Mouse (Mus musculus): ENCODE results near the gene Ctu2. TPM values are rescaled to one million over a fixed set of nuclear protein-coding genes. Genes with fewer than 3 reads are reported as not detected.
A peak's percentile ranks its signal among the peaks of the same experiment; 100 is the strongest.

Ctu2 gene
- polyA plus RNA-seq, 1 experiment = 20.8 TPM

DNA sequence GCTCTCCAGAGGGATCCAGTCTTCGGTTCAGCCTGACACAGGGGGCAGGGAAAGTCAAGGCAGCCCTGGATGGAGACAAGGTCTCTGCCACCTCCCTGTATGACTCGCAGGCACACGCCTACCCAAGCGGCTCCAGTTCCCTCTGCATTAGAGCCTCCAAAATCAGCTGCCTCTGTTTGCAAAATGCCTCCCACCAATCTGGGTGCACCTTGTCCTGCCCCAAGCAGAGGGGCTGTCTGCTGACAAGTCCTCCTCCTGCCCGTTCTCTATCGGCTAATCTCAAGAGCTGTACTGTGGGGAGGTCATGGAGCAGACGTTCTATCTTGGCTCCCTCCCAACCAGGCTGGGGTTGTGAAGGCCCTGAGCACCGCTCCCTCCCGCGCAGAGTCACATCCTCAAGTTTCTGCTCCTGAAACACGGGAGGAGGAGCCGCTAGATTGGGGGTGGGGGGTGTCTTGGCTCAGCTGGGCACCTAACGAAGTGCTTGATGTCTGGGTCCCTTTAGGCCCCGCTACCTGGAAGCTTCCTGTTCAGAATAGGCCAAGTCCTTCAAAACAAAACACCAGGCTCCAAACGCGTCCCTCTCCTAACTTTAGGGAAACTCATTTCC lies 887 bp upstream of the Ctu2 start:
- DNase-seq (ENCODE audit: low read depth, low spot score) = no peak
- WGBS = 2% methylated on average over 16 of the region's 16 CpGs

DNA sequence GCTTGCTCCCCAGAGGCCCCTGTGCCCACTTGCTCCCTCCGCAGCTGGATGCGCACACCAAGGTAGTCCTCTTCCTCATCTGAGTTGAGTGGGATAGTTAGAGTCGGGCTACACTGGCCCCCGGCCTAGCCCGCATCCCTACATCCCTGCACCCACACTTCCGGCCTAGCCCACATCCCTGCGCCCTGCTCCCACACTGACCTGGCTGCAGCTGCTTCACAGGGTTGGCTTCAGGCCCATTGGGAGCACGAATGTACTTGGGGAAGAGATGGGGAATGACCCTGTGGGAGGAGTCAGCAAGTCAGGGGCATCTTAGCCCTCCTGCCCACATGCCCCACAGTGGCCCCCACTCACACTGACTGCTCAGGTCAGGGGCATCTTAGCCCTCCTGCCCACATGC lies 6.5 kb downstream of the Ctu2 start:
- no peak for DNase-seq (ENCODE audit: low read depth, low spot score)
- 90% methylated on average over 8 of the region's 8 CpGs for WGBS

DNA sequence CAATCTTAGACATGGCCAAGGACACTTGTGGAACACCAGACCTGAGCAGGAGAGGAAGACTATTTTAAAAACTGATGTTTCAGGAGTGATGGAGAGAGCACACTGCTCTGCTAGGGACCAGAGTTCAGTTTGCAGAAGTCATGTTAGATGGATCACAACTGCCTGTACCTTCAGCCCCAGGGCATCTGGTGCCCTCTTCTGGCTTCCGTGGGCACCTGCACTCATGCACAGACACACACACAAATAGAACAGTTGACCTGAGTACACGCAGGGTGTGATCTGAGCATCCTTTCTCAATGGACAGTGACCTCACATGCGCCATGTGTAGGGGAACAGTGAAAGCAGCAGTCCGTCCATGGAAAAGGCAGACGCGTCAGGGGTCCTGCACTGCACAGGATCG lies 7.9 kb downstream of the Ctu2 start:
- no peak for DNase-seq (ENCODE audit: low read depth, low spot score)
- WGBS = 96% methylated on average over 7 of the region's 7 CpGs

DNA sequence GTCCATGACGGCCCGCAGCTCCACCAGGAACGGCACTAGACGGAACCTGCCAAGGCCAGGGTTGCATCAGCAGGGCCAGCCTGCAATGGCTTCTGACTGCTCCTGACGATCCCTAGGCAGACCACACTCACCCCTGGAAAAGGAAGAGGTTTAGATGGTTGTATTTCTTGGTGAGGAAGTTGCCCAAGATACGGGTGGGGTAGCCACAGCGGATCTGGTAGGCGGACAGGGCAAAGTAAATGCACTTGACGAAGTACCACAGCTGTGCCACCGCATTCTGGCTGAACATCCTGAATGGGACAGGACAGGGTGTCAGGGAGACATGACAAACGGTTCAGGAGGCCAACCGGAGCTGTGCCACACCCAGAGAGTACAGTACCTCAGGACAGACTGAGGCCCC lies 8.9 kb downstream of the Ctu2 start:
- DNase-seq (ENCODE audit: low read depth, low spot score) = no peak
- WGBS = 73% methylated on average over 12 of the region's 12 CpGs

DNA sequence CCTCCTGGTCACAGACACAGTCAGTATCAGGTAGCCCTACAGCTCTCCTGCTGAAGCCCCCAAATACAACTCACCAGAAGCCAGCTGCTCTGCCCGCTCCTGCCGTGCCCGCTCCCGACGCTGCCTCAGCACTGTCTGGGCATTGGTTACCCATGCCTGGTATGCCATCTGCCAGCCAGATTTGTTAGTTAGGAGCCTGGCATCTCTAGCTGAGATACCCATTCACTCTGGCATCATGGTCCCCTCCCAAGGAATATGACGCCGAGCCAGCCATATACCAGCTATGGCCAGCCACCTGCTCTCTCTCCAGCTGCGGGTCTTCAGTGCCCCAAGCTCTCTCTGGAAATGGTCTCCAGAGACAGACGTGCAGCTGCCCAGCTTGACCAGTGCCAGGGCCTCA lies 12.4 kb downstream of the Ctu2 start:
- WGBS = 93% methylated on average over 9 of the region's 9 CpGs
- DNase-seq (ENCODE audit: low read depth, low spot score) = no peak

DNA sequence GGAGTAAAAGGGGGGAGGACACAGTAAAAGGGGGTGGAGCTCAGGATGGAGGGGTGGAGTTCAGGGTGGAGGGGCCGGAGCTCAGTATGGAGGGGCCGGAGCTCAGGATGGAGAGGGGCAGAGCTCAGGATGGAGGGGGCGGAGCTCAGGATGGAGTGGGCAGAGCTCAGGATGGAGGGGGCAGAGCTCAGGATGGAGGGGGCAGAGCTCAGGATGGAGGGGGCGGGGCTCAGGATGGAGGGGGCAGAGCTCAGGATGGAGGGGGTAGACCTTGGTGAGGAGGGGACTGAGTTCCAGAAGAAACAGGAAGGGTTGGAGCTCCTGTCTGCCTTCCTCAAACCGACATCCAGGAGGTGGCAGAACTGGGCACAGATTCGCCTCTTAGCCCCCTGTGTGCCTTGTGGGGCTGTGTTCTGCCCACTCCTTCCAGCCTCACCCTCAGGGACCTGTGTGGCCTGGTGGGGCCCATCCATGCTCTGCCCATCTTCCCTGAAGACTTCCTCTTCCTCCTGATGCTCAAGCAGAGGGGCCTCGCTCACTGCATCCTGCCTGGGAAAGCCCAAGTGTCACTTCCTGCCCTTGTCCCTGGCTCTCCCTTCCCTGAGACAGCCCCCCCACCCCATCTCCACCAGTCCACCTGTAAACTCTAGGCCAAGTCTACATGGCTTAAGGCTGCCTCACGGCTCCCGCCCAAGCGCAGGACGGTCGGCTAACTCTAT lies 21.2 kb downstream of the Ctu2 start:
- 90% methylated on average over 12 of the region's 12 CpGs for WGBS
- DNase-seq (ENCODE audit: low read depth, low spot score) = no peak

DNA sequence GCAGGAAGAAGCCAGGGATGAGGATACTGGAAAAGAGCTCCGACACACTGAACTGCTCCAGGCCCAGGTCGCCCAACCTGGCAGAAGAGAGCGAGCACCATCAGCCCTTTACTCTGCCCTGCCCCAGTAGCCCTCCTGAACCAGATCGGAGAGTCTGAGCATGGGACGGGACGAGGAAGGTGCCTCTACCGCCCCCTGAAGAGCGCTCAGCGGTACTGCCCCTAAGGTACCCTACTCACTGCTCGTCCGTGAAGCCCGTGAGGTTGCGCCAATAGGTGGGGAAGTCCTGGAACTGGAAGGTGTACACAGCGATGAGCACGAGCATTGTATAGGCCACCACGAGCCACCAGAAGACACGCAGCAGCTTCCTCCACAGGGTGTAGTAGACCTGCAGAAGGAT lies 22.0 kb downstream of the Ctu2 start:
- 70% methylated on average over 17 of the region's 17 CpGs for WGBS

DNA sequence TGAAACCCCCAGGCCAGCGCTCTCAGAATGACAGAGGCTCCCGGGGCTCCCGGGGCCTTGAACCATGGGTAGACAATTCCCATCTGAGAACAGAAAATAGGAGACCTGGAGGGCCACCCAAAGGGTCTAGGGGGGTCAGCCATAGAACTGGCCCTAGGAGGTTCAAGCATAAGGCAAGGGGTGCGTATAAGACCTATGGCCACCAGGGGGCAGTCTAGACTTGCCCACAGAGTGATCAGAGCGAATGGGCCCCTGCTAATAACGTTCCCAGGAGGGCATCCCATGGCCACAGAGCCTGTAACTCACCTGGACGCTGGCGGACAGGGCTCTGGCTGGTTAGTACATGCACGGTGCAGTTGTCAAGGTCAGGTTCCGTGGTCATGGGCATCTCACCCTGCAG lies 24.9 kb downstream of the Ctu2 start:
- DNase-seq (ENCODE audit: low read depth, low spot score) = peak; percentile 32
- 27% methylated on average over 10 of the region's 10 CpGs for WGBS

More for the DNA sequence above, 22.0 kb downstream of the Ctu2 start:
- DNase-seq (ENCODE audit: low read depth, low spot score) = no peak

DNA sequence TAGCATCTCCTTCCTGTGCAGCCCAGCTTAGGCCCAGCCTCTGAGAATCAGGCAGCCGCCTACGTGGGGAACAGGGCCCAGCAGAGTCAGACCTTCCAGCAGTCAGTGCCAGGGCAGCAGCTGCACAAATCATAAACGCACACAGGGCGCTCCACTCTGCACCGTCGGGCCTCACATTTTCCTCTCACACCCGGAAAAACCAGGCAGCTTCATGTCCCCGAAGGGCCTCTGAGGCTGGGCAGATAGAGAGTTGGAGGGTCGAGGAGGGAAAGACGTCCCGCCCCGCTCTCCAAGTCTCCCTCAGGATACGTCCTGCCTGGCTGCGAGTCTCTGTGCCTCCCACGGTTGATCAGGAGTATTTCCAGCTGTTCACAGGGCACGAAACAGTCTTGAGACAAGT lies 35.6 kb downstream of the Ctu2 start:
- 51% methylated on average over 16 of the region's 16 CpGs for WGBS
- DNase-seq (ENCODE audit: low read depth, low spot score) = no peak

GRCm38 (mm10) chr8:122512392-122512791 lies 36.4 kb downstream of the Ctu2 start:
- DNase-seq (ENCODE audit: low read depth, low spot score) = no peak
- 59% methylated on average over 7 of the region's 7 CpGs for WGBS

- 85% methylated on average over 14 of the region's 14 CpGs for WGBS
- no peak for DNase-seq (ENCODE audit: low read depth, low spot score)
Observed at GRCm38 (mm10) chr8:122515699-122516098, 39.8 kb downstream of the Ctu2 start.

DNA sequence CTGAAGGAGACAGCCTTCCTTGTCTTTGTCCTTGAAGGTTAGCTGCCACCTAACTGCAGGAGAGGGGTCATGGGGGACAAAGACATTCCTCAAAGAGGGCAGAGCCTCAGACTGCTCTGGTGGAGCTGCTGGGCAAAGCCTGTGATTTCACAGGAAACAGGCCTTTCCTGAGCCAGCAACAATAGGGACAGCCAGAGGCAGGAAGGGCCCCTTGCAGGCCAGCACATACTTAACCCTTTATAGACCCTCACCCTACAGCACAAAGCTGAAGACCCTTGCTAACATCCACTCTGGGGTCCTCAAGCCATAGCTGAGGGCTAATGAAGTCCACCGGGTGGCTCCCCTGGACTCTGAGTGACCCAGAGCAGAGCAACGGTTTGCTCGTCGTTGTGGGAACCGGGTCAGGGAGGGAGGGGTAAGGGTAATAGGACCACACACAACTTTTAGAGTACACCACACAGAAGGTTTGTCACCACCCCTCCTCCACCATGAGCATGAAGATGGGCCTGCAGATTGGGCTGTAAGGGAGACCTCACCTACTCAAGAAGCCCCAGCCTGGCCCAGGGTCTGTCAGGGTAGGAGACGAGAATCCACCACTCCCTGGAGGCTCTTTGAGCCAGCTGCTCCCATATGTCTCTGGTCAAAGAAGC lies 41.7 kb downstream of the Ctu2 start:
- WGBS = 43% methylated on average over 6 of the region's 6 CpGs
- no peak for DNase-seq (ENCODE audit: low read depth, low spot score)

DNA sequence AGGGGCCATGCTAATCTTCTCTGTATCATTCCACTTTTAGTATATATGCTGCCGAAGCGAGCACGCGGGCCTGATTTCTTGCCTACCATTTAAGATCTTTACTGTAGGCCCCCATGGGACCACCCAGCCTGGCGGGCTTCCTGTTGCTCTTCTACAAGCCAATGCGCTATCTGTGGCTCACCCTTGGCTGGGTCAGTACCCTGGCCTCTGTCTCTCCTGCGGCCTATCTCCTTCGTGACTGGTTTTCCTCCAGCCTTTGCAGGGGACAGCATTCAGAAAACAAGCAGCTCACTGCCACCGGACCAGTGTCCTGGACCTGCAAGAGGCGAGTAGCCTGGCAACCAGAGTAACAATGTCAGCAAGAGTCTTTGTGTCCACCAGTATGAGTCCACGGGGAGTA lies 44.7 kb downstream of the Ctu2 start:
- DNase-seq (ENCODE audit: low read depth, low spot score) = no peak
- 87% methylated on average over 11 of the region's 11 CpGs for whole genome bisulfite sequencing

GRCm38 (mm10) chr8:122522796-122523651 lies 47.1 kb downstream of the Ctu2 start:
- 23% methylated on average over 14 of the region's 14 CpGs for WGBS
- DNase-seq (ENCODE audit: low read depth, low spot score) = peak; percentile 51

- DNase-seq (ENCODE audit: low read depth, low spot score) = peak; percentile 8
- WGBS = 15% methylated on average over 23 of the region's 23 CpGs
Observed at GRCm38 (mm10) chr8:122523652-122524360, 47.9 kb downstream of the Ctu2 start.

DNA sequence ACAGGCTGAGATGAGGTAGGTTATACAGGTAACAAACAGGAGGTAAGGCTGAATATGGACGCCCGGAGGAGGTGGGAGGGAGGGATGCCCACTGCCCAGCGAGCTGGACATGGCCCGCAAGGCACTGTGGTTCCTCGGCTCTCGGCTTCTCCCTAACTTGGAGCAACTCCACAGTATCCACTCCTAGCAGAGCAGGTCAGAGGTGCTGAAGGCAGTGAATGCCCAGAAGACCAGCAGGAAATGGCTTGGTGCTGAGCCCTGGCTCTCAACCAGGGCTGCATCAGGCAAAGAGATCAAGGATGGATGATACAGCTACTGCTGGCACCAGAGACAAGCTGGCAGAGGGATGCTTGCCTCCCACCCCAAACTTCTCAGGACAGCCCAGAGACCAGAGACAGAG lies 48.6 kb downstream of the Ctu2 start:
- 44% methylated on average over 6 of the region's 6 CpGs for WGBS
- DNase-seq (ENCODE audit: low read depth, low spot score) = no peak

- no peak for DNase-seq (ENCODE audit: low read depth, low spot score)
- 76% methylated on average over 6 of the region's 6 CpGs for WGBS
Observed at GRCm38 (mm10) chr8:122525004-122525403, 49.1 kb downstream of the Ctu2 start.

GRCm38 (mm10) chr8:122526084-122526483 lies 50.1 kb downstream of the Ctu2 start:
- WGBS = 64% methylated on average over 3 of the region's 3 CpGs
- DNase-seq (ENCODE audit: low read depth, low spot score) = no peak

DNA sequence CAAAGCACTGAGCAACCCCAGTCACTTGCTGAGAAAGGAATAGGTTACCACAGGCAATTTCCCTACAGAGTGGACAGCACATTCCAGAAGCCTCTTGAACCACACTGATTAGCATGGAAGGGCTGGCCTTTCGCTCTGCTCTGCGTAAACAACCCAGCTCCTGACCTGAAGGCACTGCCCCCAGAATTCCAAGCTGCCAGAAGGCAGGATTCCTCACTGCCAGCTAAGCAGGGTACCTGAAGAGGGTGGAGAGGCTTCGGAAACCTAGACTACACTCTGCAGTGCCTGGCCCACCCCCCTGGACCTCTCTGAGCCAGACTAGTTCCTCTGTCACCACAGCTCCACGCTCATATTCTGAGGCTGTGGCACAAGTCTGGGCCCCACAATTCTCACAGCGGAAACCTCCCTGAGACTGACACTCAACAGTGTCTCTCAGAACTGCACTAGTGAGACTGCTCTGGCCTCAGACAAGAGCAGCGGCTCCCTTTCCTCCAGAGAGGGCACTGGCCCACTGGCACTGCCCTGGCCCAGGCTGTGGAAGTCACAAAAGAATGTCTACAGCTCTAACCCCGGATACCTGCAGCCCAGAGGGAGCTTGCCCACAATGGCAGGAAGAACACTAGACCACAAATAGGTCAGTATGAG lies 50.7 kb downstream of the Ctu2 start:
- DNase-seq (ENCODE audit: low read depth, low spot score) = no peak

More for the DNA sequence above, 50.7 kb downstream of the Ctu2 start:
- WGBS = 66% methylated on average over 7 of the region's 7 CpGs

Measured in large intestine, adult 2 months (tissue).